Mouse (Mus musculus) ovary, adult 18-20 months (tissue): ENCODE measurements around the gene Cyth4.

Source experiments
- DNase-seq: peaks from one replicate; pipeline ENCODE4 v3.0.0; 2022; ENCODE audit warnings: low spot score, mixed read lengths

The Cyth4 gene

DNA sequence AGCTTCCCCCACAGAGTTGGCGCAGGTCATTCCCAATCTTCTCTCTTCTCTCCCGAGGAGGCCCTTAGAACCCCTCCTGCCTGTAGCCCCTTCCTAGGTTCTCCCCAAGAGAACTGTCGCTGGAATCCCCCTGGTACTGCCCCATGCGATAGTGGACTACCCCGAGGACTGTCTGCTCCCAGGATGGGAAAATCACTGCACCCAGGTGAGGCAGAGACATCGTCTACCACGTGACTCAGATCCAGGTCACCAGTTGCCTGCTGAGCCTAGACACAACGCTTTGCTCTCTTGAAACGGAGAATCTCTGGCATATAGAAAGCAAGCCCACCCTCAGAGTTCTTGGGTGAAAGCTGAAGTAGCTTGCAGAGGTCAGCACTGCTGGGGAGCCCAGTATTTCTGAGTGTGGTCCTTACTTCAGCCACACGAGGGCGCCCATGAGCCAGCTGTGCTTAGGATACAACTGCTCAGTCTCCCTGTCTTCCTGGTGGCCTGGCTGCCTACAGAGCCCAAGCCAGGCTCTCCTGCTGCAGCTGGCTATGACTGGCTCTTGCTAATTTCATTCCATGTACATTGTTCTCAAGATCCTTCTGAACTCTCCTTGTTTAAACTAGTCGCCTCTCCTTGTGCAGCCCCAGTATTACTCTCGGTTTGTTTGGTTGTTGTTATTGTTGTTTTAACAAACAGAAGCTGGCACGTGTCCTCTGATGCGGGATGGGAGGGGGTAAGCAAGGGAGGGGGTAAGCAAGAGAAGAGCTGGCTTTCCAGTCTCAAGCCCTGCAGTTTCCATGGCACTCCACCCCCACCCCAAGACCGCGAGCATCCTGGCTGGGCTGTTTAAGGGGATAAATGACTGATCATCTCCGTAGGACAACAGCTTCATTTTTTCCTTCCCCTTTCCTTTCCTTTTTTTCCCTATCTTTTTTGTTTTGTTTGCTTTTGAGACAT, 9.5 kb upstream of the Cyth4 start:
- peak; percentile 47 for DNase-seq

DNA sequence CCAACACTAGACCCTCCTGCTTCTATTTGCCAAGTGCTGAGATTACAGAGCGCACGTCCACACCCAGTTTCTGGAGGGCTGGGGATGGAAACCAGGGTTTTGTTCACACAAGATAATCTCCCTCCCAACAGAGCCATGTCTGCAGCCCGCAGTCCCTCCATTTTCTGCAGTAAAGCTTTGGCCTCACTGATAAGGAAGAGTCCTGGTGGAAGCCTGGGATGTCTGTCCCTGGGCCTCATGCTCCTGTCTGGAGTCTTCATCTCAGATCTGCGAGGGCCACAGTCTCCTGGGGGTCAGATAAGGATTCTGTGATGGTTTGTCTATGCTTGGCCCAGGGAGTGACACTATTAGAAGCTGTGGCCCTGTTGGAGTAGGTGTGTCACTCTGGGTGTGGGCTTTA, 8.8 kb upstream of the Cyth4 start:
- no peak for DNase-seq

GRCm38 (mm10) chr15:78588900-78589299, 7.9 kb upstream of the Cyth4 start:
- DNase-seq, result no peak

- no peak for DNase-seq
These were observed 6.9 kb upstream of the Cyth4 start for GRCm38 (mm10) chr15:78589936-78590335.

GRCm38 (mm10) chr15:78590785-78591184, 6.1 kb upstream of the Cyth4 start:
- DNase-seq, result no peak

- no peak for DNase-seq
These were observed 5.0 kb upstream of the Cyth4 start for GRCm38 (mm10) chr15:78591680-78592451.

- no peak for DNase-seq
These were observed 4.3 kb upstream of the Cyth4 start for GRCm38 (mm10) chr15:78592452-78592968.

DNA sequence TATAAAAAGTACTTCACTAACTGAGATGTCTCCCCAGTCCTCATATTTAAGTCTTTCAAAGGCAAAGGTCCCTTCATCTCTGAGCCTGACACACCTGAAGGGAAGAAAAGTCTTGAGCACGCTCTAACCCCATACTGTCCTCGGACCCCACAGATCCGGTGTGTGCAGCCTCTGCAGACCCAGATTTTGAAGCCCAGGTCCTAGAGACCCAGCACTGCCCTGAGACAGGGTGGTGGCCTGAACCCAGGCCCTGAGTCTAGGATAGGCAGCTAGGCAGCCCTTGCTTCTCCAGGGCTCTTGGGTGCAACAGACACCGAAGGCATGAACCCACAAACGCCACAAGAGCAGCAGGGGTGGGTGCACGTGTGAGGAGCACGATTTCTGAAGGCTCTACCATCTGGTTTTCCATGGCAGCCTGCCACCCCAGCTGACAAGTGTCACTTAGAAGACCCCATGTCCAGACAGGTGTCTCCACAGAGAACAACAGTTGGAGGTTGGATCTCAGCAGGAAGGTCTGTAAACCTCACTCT, 2.9 kb upstream of the Cyth4 start:
- DNase-seq, result no peak

DNA sequence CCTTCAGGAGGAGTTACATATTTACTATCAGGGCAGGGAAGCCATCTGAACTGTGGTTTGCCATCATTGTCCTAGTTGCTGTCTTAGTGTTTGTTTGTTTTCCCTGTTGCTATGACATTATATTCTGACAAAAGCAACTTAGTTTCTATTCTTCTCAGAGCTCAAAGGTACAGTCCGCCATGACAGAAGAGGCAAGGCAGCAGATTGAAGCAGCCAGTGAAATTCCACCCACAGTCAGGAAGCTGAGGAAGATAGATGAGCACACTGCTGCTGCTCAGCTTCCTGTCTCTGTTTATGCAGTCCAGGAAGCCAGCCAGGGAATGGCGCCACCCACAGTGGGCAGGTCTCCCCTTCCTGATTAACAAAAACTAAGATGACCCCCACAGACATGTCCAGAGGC, 2.0 kb upstream of the Cyth4 start:
- DNase-seq, result no peak

DNA sequence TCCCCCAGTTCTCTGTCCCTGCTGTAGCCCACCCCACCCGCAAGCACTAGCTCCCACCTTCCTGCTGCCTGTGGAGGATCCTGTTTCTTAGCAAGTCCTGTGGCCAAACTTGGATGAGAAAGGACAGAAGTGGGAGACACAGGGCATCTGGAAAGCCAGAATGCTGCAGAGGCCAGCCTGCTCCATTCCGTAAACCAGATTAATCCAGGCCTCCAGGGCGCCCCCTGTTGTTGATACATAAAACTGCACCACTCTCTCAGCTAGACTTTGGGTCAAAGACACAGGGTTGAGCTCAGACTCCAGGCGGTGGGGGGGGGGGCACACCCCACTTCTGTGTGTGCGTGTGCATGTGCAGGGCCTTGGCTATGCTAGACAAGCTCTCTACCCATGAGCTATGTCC, 1.4 kb upstream of the Cyth4 start:
- no peak for DNase-seq

DNA sequence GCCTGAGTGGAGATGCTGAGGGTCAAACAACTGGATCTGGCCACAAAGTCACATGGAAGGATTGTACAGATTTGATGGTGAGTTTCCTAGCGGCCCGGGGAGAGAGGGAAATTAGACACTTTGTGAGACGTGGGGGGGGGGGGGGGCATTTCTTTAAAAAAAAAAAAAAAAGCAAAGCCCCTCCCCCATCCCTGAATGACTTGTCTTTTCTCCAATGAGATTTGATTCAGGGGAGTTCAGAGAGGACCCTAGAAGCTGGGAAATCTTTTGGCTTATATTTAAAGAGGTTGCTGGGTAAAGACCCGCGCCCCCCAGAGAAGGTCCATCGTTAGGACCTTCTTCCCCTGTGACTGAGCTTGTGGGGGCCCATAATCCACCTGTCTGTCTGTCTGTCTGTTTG, 343 bp upstream of the Cyth4 start:
- no peak for DNase-seq

DNA sequence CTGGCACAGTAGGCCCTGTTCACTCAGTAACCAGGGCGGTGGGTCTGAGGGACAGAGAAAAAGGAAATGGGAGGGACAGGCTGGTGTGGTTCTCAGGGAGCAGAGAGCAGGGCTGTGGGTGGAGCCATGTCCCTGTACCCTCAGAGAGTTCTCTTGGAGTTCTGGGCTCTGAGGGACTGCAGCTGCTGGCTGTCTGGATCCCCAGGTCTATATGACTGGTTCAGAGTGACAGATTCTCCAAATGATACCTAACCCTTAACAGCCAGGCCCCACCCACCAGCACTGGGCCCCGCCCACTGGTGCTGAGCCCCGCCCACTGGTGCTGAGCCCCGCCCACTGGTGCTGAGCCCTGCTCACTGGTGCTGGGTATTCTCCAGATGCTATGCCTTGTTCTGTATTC, 882 bp downstream of the Cyth4 start:
- DNase-seq, result no peak

DNA sequence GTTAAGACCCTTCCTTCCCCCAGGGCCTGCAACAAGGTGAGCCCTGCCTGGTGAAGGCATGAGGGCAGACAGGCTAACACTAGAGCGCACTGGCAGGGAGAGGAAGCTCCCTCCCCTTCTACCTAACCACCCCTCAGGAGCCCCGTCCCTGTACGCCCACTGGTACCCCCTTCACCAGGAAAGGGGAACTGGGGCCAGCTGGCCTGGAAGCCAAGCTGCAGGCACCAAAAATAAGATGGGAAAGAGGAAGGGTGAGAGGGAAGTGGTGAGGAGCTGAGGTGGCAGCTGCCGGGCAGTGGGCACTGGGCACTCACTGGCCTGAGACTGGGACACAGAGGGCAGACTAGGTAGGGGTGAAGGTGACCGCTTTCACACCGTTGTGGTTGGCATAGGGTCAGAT, 2.3 kb downstream of the Cyth4 start:
- no peak for DNase-seq

GRCm38 (mm10) chr15:78599529-78600193, 2.8 kb downstream of the Cyth4 start:
- no peak for DNase-seq

DNA sequence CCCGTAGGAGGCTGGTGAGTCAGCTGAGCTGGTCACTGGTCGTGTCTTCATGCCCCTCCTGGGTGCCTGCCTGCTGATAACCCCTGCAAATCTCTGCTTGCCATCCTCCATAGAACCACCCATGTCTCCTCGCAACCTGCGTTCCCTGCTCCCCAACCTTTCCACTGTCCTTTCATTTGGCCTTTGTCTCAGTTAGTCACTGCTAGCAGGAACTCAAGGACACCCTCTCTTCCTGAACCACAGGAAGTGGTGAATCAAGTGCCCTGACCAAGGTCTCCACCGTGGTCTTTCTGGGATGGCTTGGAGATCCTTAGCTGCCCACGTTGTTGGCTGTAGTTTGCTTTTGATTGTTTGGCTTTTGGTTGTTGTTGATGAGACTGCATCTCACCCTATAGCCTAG, 4.3 kb downstream of the Cyth4 start:
- no peak for DNase-seq

DNA sequence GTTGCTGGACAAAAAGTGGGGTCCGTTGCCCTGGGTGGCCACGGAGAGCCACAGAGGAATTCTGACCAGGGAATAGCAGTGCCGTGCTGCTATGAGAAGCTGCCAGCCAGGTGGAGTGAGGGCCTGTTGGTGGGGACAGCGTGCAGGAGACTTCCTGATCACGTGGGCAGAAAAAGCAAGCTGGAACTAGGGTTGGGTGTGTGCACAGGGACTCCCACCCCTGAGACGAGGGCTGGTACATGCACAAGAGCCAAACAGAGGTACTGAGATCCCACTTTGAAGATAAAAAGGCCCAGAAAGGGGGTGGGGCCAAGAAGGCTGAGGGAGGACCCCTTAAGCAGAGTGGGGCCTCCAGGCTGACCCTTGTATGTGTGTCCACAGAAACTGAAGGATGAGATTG, 7.4 kb downstream of the Cyth4 start:
- no peak for DNase-seq

DNA sequence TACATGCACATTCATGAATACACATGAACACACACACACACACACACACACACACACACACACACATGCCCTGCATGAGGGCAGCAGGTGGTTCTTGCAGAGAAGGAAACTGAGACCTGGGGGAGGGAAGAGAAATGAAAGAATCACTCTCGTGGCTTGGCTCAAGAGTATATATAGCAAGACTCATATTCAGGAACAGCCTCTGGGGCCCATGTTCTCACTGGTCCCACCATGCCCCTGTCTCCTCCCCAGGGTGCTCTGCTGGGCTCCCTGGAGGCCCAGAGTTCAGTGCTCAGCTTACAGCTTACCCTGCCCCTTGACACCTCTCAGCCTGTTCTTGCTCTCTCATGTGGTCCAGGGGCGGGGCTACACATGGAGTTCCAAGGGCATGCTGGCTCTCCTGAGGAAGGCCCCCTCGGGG, 8.5 kb downstream of the Cyth4 start:
- DNase-seq, result no peak

- DNase-seq, result no peak
These were observed 9.2 kb downstream of the Cyth4 start for GRCm38 (mm10) chr15:78606059-78606458.

DNA sequence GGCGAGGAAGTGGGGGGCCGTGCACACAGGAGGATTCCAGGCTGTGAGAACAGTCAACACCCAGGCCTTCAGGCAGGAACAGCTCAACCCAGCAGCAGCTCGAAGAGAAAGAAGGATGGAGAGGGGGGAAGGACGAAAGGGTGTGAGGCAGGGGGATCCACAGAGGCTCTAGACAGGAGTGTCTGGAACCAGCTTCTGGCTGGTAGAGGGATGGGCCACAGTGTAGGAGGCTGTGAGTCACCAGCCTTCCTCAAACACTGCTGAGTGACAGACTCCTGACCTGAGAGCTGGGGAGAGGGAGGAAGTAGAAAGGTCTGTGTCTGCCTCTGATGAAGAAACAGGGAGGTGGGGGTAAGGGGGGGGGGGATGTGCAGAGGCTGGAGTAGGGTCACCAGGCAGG, 10.6 kb downstream of the Cyth4 start:
- no peak for DNase-seq

- DNase-seq, result peak; percentile 63
These were observed 14.0 kb downstream of the Cyth4 start for GRCm38 (mm10) chr15:78610705-78611462.

DNA sequence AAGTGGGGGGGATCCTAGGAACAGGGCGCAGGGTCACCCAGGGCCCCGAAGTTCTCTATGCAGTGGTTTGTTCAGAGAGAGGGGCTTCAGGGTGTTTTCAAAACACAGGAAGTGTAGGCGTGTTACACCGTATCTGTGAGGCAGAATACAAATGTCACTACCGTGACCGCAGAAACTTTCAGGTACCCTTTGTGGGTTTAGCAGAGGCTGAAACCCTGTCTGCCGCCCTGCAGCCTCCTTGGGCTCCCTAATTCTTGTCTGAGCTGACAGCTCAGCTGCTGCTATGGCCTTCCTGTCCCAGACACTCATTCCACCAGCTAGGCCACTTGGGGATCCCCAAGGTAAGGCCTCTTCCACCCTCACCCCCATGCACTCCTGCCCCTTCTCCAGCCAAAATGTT, 17.7 kb downstream of the Cyth4 start:
- no peak for DNase-seq
